Mouse (Mus musculus): ENCODE measurements at regions not wholly inside any gene's neighbourhood (a gene's known extent, or its start where the extent isn't known, plus 50 kb on each side); places are given as distances from the start of the nearest gene placed in this dataset.
A peak's percentile ranks its signal among the peaks of the same experiment; 100 is the strongest.
"Not testable (repeated sequence)": the region's sequence is repeated elsewhere in the genome, so short reads cannot be mapped to it uniquely, and the experiment has no call there.

DNA sequence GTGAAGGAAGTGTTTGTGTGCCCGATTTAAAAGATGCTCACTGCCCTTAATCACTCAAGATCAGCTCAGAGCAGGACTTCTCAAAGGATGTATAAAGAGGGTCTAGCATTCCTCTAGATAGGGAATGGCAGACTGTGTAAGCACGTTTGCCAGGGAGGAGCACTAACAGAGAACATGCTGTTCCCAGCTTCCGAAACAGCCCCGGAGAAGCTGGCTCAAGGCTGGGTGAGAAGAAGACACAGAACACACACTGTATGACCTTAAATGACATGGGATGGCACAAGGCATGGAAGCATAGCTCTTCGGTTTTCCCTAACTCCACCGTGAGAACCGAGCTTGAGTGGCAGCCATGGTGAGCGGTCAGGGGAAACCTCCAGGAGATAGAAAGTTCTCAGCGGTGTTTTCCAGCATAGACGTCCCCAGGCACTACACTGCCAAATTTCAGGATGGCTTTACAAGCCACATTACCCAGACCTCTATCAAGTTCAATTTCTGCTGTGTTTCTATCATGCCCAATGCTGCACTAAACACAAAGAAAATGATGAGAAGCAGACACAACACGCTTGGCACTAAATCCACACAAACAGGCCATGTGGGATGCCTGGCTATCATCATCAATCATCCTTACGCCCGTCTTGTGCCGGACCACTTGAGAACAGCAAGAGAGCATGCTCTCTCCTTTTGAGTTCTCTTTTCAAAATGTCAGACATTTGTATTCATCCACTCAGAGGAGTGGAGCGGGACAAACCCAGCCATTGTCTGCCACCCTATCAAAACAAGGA, 172.0 kb upstream of the Six2 start:
- Histone ChIP-seq H3K4me1 (no peaks in the 10 kb centered on the region), H3K27me3 (0 out of 2 replicates have a peak, but pooled peaks cover 4% of the 10 kb centered on the region), H3K4me3 (no peak overlapping the region), H3K4me2 (no peak overlapping the region), H3K27ac (no peak overlapping the region), H3K36me3 (no peaks in the 10 kb centered on the region), H3K9ac (no peak overlapping the region), H3K9me3 (no peaks in the 10 kb centered on the region)
- no peak for ATAC-seq (ENCODE audit: borderline replicate concordance, extremely low read depth, low FRiP score, low TSS enrichment)
- WGBS = 78% methylated on average over 15 of the region's 15 CpGs

DNA sequence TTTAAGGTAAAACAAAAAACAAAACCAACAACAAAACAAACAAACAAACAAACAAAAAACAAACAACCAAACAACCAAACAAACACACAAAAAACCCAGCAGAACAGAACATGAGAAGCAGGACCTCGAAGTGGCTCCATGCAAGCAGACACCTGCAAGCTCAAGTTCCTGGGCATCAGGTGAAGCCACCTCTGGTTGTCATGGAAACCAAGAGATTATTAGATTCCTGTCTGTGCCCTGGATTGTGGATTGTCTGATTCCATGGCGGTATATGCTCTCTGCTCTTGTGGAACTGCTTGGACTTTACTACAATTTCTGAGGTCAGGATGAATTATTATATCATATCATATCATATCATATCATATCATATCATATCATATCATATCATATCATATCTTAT, 170.4 kb upstream of the Six2 start:
- WGBS = 66% methylated on average over 2 of the region's 2 CpGs
- Histone ChIP-seq H3K36me3 (no peaks in the 10 kb centered on the region), H3K9ac (no peak overlapping the region), H3K27me3 (0 out of 2 replicates have a peak, but pooled peaks cover 4% of the 10 kb centered on the region), H3K4me2 (no peak overlapping the region), H3K27ac (no peak overlapping the region), H3K9me3 (no peaks in the 10 kb centered on the region), H3K4me1 (0 out of 2 replicates have a peak, but pooled peaks cover 2% of the 10 kb centered on the region), H3K4me3 (no peak overlapping the region)
- no peak for ATAC-seq (ENCODE audit: borderline replicate concordance, extremely low read depth, low FRiP score, low TSS enrichment)

- Histone ChIP-seq H3K9ac (no peak overlapping the region), H3K27ac (no peak overlapping the region), H3K4me2 (peak overlapping the region; percentile 26; the same call in 1 of the 2 replicates), H3K36me3 (no peaks in the 10 kb centered on the region), H3K4me1 (0 out of 2 replicates have a peak, but pooled peaks cover 4% of the 10 kb centered on the region), H3K9me3 (no peaks in the 10 kb centered on the region), H3K4me3 (no peak overlapping the region), H3K27me3 (0 out of 2 replicates have a peak, but pooled peaks cover 4% of the 10 kb centered on the region)
- 34% methylated on average over 22 of the region's 22 CpGs for WGBS
- ATAC-seq (ENCODE audit: borderline replicate concordance, extremely low read depth, low FRiP score, low TSS enrichment) = no peak
Observed at GRCm38 (mm10) chr17:85857705-85858472, 169.8 kb upstream of the Six2 start.

DNA sequence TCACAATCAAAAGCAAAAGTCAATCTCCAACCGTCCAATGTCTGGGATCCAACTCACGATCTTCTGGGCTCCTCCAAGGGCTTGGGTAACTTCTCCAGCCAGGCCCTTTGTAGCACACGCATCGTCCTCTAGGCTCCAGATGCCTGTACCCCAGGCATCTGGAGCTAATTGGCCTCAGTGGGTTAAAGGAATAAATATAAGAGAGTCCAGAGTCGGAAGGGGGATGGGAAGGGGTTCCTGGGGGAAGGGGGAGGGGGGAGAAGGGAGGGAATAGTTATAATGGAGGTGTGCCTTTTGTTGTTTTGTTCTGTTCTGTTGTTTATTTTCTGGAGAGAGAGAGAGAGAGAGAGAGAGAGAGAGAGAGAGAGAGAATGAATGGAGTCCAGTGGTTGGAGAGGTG, 168.8 kb upstream of the Six2 start:
- H3K4me3 ChIP-seq; ATAC-seq (ENCODE audit: borderline replicate concordance, extremely low read depth, low FRiP score, low TSS enrichment); H3K36me3 ChIP-seq; H3K9me3 ChIP-seq; H3K27ac ChIP-seq; H3K9ac ChIP-seq; H3K27me3 ChIP-seq; H3K4me2 ChIP-seq; H3K4me1 ChIP-seq: not testable (repeated sequence)
- 37% methylated on average over 4 of the region's 5 CpGs for WGBS

DNA sequence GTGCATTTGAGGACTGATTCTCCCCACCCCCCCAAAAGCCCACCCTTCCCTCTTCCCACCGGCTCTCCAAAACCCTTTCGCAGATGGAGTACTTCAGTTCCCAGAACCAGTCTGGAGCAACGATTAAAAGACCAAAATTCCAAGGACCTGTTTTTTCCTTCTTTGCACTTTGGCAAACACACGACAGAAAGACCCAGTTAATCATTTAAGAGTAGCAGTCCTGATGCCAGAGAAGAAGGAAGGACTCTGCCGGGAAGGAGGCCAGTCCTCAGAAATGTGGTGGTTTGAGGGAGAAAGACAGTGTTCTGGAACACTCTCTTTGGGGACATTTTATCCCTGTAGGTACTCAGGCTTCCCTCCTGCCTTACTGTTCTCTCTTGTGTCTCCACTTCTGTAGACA, 165.1 kb upstream of the Six2 start:
- 32% methylated on average over 5 of the region's 5 CpGs for WGBS
- H3K27ac ChIP-seq = peak overlapping the region; percentile 47; the same call in 1 of the 2 replicates

GRCm38 (mm10) chr17:85848526-85848925, 160.5 kb upstream of the Six2 start:
- H3K27me3 ChIP-seq = no peaks in the 10 kb centered on the region
- no peak overlapping the region for H3K4me3 ChIP-seq
- H3K4me2 ChIP-seq = no peak overlapping the region
- H3K4me1 ChIP-seq = 0 out of 2 replicates have a peak, but pooled peaks cover 3% of the 10 kb centered on the region
- ATAC-seq (ENCODE audit: borderline replicate concordance, extremely low read depth, low FRiP score, low TSS enrichment) = no peak
- WGBS = 87% methylated on average over 3 of the region's 3 CpGs
- H3K9ac ChIP-seq = no peak overlapping the region
- no peaks in the 10 kb centered on the region for H3K36me3 ChIP-seq
- H3K9me3 ChIP-seq = no peaks in the 10 kb centered on the region
- no peak overlapping the region for H3K27ac ChIP-seq

More for the DNA sequence above, 165.1 kb upstream of the Six2 start:
- 0 out of 2 replicates have a peak, but pooled peaks cover 3% of the 10 kb centered on the region for H3K27me3 ChIP-seq
- H3K4me1 ChIP-seq = 0 out of 2 replicates have a peak, but pooled peaks cover 4% of the 10 kb centered on the region
- no peaks in the 10 kb centered on the region for H3K9me3 ChIP-seq
- H3K4me3 ChIP-seq = no peak overlapping the region
- no peak overlapping the region for H3K4me2 ChIP-seq
- ATAC-seq (ENCODE audit: borderline replicate concordance, extremely low read depth, low FRiP score, low TSS enrichment) = no peak
- H3K36me3 ChIP-seq = no peaks in the 10 kb centered on the region
- H3K9ac ChIP-seq = no peak overlapping the region

GRCm38 (mm10) chr17:85847756-85848155, 159.7 kb upstream of the Six2 start:
- Histone ChIP-seq H3K27me3 (no peaks in the 10 kb centered on the region), H3K36me3 (no peaks in the 10 kb centered on the region), H3K9ac (no peak overlapping the region), H3K4me2 (no peak overlapping the region), H3K4me3 (no peak overlapping the region), H3K9me3 (no peaks in the 10 kb centered on the region), H3K27ac (no peak overlapping the region), H3K4me1 (no peaks in the 10 kb centered on the region)
- WGBS = 46% methylated on average over 7 of the region's 7 CpGs
- no peak for ATAC-seq (ENCODE audit: borderline replicate concordance, extremely low read depth, low FRiP score, low TSS enrichment)

- Histone ChIP-seq H3K4me2 (no peak overlapping the region), H3K27ac (no peak overlapping the region), H3K27me3 (no peaks in the 10 kb centered on the region), H3K36me3 (no peaks in the 10 kb centered on the region), H3K9me3 (no peaks in the 10 kb centered on the region), H3K9ac (no peak overlapping the region), H3K4me3 (no peak overlapping the region), H3K4me1 (no peaks in the 10 kb centered on the region)
- no peak for ATAC-seq (ENCODE audit: borderline replicate concordance, extremely low read depth, low FRiP score, low TSS enrichment)
- WGBS = 45% methylated on average over 6 of the region's 6 CpGs
Observed at GRCm38 (mm10) chr17:85845059-85845458, 157.0 kb upstream of the Six2 start.

DNA sequence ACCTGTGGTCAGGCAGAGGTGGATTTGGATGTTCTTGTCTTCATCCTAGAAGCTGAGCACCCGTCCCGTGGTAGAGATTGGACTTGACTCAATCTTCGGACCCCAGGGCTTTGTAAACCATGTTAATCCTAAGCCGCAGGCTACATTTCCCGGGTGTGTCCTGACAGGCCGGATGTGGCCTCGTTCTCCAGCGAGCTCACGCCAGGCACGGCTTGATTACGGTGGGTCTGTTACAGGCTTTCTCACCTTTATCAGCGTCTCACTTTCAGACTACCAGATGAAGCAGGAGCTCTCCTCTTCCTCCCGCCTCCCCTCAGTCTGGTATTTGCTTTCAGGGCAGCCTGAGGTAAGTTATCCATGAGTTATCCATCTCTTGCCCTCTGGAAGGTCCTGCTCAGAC, 156.4 kb upstream of the Six2 start:
- H3K4me1 ChIP-seq = no peaks in the 10 kb centered on the region
- WGBS = 76% methylated on average over 13 of the region's 13 CpGs
- no peaks in the 10 kb centered on the region for H3K9me3 ChIP-seq
- H3K4me3 ChIP-seq = no peak overlapping the region
- H3K27ac ChIP-seq = no peak overlapping the region
- no peaks in the 10 kb centered on the region for H3K27me3 ChIP-seq
- no peaks in the 10 kb centered on the region for H3K36me3 ChIP-seq
- no peak overlapping the region for H3K9ac ChIP-seq
- ATAC-seq (ENCODE audit: borderline replicate concordance, extremely low read depth, low FRiP score, low TSS enrichment) = no peak
- no peak overlapping the region for H3K4me2 ChIP-seq

GRCm38 (mm10) chr17:85823036-85823435, 135.0 kb upstream of the Six2 start:
- Histone ChIP-seq H3K27ac (no peak overlapping the region), H3K4me3 (no peak overlapping the region), H3K27me3 (no peaks in the 10 kb centered on the region), H3K4me1 (no peaks in the 10 kb centered on the region), H3K9me3 (no peaks in the 10 kb centered on the region), H3K4me2 (no peak overlapping the region), H3K9ac (no peak overlapping the region), H3K36me3 (no peaks in the 10 kb centered on the region)
- no peak for ATAC-seq (ENCODE audit: borderline replicate concordance, extremely low read depth, low FRiP score, low TSS enrichment)
- 64% methylated on average over 19 of the region's 19 CpGs for WGBS

DNA sequence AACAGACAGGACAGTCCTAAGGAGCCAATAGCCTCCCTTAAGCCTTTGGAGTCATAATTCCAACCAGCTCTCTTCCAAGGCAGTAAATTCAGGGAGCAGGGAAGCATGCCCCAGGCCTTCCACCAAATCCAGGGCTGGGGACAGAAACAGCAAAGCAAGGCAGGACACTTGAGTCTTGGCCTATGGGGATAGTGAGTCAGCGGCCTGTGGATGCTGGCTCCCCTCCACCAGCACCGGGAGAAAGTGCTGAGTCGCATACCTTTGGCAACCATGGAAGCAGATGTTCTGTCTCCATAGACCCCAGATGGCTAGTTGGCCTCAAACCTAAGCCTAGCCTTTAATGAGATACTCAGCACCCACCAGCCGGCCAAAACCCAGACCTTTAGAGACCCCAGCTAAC, 133.8 kb upstream of the Six2 start:
- Histone ChIP-seq H3K4me2 (no peak overlapping the region), H3K9ac (no peak overlapping the region), H3K4me1 (no peaks in the 10 kb centered on the region), H3K9me3 (no peaks in the 10 kb centered on the region), H3K36me3 (no peaks in the 10 kb centered on the region), H3K4me3 (no peak overlapping the region), H3K27me3 (no peaks in the 10 kb centered on the region), H3K27ac (no peak overlapping the region)
- WGBS = 72% methylated on average over 4 of the region's 4 CpGs
- no peak for ATAC-seq (ENCODE audit: borderline replicate concordance, extremely low read depth, low FRiP score, low TSS enrichment)

All from lung, embryonic 15.5 days (tissue).